Mouse (Mus musculus): Measurements from ENCODE around the gene Hdac11.

Hdac11 gene

GRCm38 (mm10) chr6:91137343-91137956, 19.0 kb upstream of the Hdac11 start:
- no peak for DNase-seq (ENCODE audit: low spot score in 2 of 2)

- DNase-seq (ENCODE audit: low spot score in 2 of 2) = peak; percentile 30 to 63
Measured at GRCm38 (mm10) chr6:91139846-91140245, 16.6 kb upstream of the Hdac11 start.

GRCm38 (mm10) chr6:91145056-91145455, 11.4 kb upstream of the Hdac11 start:
- no peak for DNase-seq (ENCODE audit: low spot score in 2 of 2)

GRCm38 (mm10) chr6:91145572-91145971, 10.9 kb upstream of the Hdac11 start:
- no peak for DNase-seq (ENCODE audit: low spot score in 2 of 2)

- no peak for DNase-seq (ENCODE audit: low spot score in 2 of 2)
Measured at GRCm38 (mm10) chr6:91146443-91147151, 9.9 kb upstream of the Hdac11 start.

- no peak for DNase-seq (ENCODE audit: low spot score in 2 of 2)
Measured at GRCm38 (mm10) chr6:91147152-91147770, 9.2 kb upstream of the Hdac11 start.

GRCm38 (mm10) chr6:91152892-91153548, 3.4 kb upstream of the Hdac11 start:
- no peak for DNase-seq (ENCODE audit: low spot score in 2 of 2)

- DNase-seq (ENCODE audit: low spot score in 2 of 2) = no peak
Measured at GRCm38 (mm10) chr6:91153549-91154064, 2.9 kb upstream of the Hdac11 start.

- DNase-seq (ENCODE audit: low spot score in 2 of 2) = no peak
Measured at GRCm38 (mm10) chr6:91154685-91155084, 1.8 kb upstream of the Hdac11 start.

GRCm38 (mm10) chr6:91155286-91155685, 1.2 kb upstream of the Hdac11 start:
- no peak for DNase-seq (ENCODE audit: low spot score in 2 of 2)

GRCm38 (mm10) chr6:91156062-91156461, 403 bp upstream of the Hdac11 start:
- no peak for DNase-seq (ENCODE audit: low spot score in 2 of 2)

GRCm38 (mm10) chr6:91157237-91157570, 739 bp downstream of the Hdac11 start:
- DNase-seq (ENCODE audit: low spot score in 2 of 2) = no peak

GRCm38 (mm10) chr6:91159047-91159446, 2.6 kb downstream of the Hdac11 start:
- DNase-seq (ENCODE audit: low spot score in 2 of 2) = no peak

GRCm38 (mm10) chr6:91160399-91160798, 3.9 kb downstream of the Hdac11 start:
- peak in 1 of 2 experiments; percentile 60 for DNase-seq (ENCODE audit: low spot score in 2 of 2)

GRCm38 (mm10) chr6:91160976-91161375, 4.5 kb downstream of the Hdac11 start:
- DNase-seq (ENCODE audit: low spot score in 2 of 2) = no peak

GRCm38 (mm10) chr6:91161506-91162235, 5.2 kb downstream of the Hdac11 start:
- no peak for DNase-seq (ENCODE audit: low spot score in 2 of 2)

- DNase-seq (ENCODE audit: low spot score in 2 of 2) = no peak
Measured at GRCm38 (mm10) chr6:91162314-91162713, 5.8 kb downstream of the Hdac11 start.

- no peak for DNase-seq (ENCODE audit: low spot score in 2 of 2)
Measured at GRCm38 (mm10) chr6:91163195-91163911, 6.9 kb downstream of the Hdac11 start.

- DNase-seq (ENCODE audit: low spot score in 2 of 2) = no peak
Measured at GRCm38 (mm10) chr6:91164584-91164983, 8.1 kb downstream of the Hdac11 start.

GRCm38 (mm10) chr6:91165210-91165609, 8.7 kb downstream of the Hdac11 start:
- peak; percentile 41 to 51 for DNase-seq (ENCODE audit: low spot score in 2 of 2)

- DNase-seq (ENCODE audit: low spot score in 2 of 2) = no peak
Measured at GRCm38 (mm10) chr6:91167828-91168227, 11.4 kb downstream of the Hdac11 start.

Measured in urinary bladder, postnatal 36 days (tissue).